Mouse (Mus musculus): ENCODE measurements around the gene Dip2c.

Dip2c gene

GRCm38 (mm10) chr13:9276322-9276855, at the start of gene Dip2c:
Gene Dip2c, plus strand, starts transcription at chr13:9276528.
- peak; percentile 44 for DNase-seq (ENCODE audit: low spot score)

- no peak for DNase-seq (ENCODE audit: low spot score)
Observed at GRCm38 (mm10) chr13:9227078-9227477, 49.2 kb upstream of the Dip2c start.

- DNase-seq (ENCODE audit: low spot score): peak; percentile 13
Observed at GRCm38 (mm10) chr13:9237495-9237894, 38.8 kb upstream of the Dip2c start.

GRCm38 (mm10) chr13:9239127-9239526, 37.2 kb upstream of the Dip2c start:
- DNase-seq (ENCODE audit: low spot score): no peak

- DNase-seq (ENCODE audit: low spot score): no peak
Observed at GRCm38 (mm10) chr13:9239631-9240236, 36.6 kb upstream of the Dip2c start.

GRCm38 (mm10) chr13:9261748-9262147, 14.6 kb upstream of the Dip2c start:
- DNase-seq (ENCODE audit: low spot score): no peak

GRCm38 (mm10) chr13:9265516-9265915, 10.8 kb upstream of the Dip2c start:
- no peak for DNase-seq (ENCODE audit: low spot score)

- no peak for DNase-seq (ENCODE audit: low spot score)
Observed at GRCm38 (mm10) chr13:9276856-9277620, 710 bp downstream of the Dip2c start.

GRCm38 (mm10) chr13:9277621-9277960, 1.3 kb downstream of the Dip2c start:
- no peak for DNase-seq (ENCODE audit: low spot score)

GRCm38 (mm10) chr13:9278636-9279035, 2.3 kb downstream of the Dip2c start:
- no peak for DNase-seq (ENCODE audit: low spot score)

GRCm38 (mm10) chr13:9283050-9283449, 6.7 kb downstream of the Dip2c start:
- DNase-seq (ENCODE audit: low spot score): no peak

- DNase-seq (ENCODE audit: low spot score): no peak
Observed at GRCm38 (mm10) chr13:9289916-9290315, 13.6 kb downstream of the Dip2c start.

- no peak for DNase-seq (ENCODE audit: low spot score)
Observed at GRCm38 (mm10) chr13:9296285-9296684, 20.0 kb downstream of the Dip2c start.

GRCm38 (mm10) chr13:9297266-9297665, 20.9 kb downstream of the Dip2c start:
- DNase-seq (ENCODE audit: low spot score): no peak

GRCm38 (mm10) chr13:9297689-9298088, 21.4 kb downstream of the Dip2c start:
- no peak for DNase-seq (ENCODE audit: low spot score)

- no peak for DNase-seq (ENCODE audit: low spot score)
Observed at GRCm38 (mm10) chr13:9299657-9300056, 23.3 kb downstream of the Dip2c start.

- no peak for DNase-seq (ENCODE audit: low spot score)
Observed at GRCm38 (mm10) chr13:9308863-9309262, 32.5 kb downstream of the Dip2c start.

- DNase-seq (ENCODE audit: low spot score): no peak
Observed at GRCm38 (mm10) chr13:9310806-9311205, 34.5 kb downstream of the Dip2c start.

- DNase-seq (ENCODE audit: low spot score): no peak
Observed at GRCm38 (mm10) chr13:9312916-9313315, 36.6 kb downstream of the Dip2c start.

GRCm38 (mm10) chr13:9314099-9314712, 37.9 kb downstream of the Dip2c start:
- no peak for DNase-seq (ENCODE audit: low spot score)

- DNase-seq (ENCODE audit: low spot score): no peak
Observed at GRCm38 (mm10) chr13:9314713-9315112, 38.4 kb downstream of the Dip2c start.

- no peak for DNase-seq (ENCODE audit: low spot score)
Observed at GRCm38 (mm10) chr13:9319745-9320144, 43.4 kb downstream of the Dip2c start.

GRCm38 (mm10) chr13:9325262-9325661, 48.9 kb downstream of the Dip2c start:
- no peak for DNase-seq (ENCODE audit: low spot score)
